Mouse (Mus musculus): ENCODE results near the gene Wdfy2. TPM values are rescaled to one million over a fixed set of nuclear protein-coding genes. Genes with fewer than 3 reads are reported as not detected.

Gene Wdfy2
- polyA plus RNA-seq, 1 experiment from 2014 or later, result 15.6 TPM

DNA sequence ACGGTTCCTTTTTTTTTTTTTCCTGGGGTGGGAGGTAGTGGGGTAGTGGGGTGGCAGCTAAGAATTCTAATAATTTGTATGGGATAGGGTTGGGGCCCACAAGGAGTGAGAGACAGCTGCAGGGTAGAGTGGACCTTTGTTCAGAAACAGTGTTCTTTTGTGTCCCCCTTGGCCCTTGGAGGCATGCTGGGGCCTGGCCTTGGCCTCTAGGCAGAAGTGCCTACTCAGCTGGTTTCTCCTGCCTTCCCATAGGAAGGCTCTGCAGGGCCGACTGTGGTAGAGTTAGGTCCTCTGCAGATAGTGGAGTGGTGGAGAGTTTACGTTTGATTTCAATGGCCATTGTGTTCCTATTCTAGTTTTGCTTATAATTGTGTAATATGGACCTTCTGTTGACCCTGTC lies 30.8 kb downstream of the Wdfy2 start:
- ATAC-seq (ENCODE audit: low FRiP score, low read depth), result no peak
- Histone ChIP-seq H3K4me1 (peaks cover 14% of the 10 kb centered on the region), H3K9ac (replicated peaks) (no peak overlapping the region), H3K9me3 (peaks cover 8% of the 10 kb centered on the region), H3K4me3 (no peak overlapping the region), H3K27me3 (no peaks in the 10 kb centered on the region), H3K4me2 (replicated peaks) (no peak overlapping the region), H3K27ac (replicated peaks) (no peak overlapping the region), H3K36me3 (0 out of 2 replicates have a peak, but pooled peaks cover 5% of the 10 kb centered on the region)
- WGBS, result 68% methylated on average over 3 of the region's 3 CpGs

DNA sequence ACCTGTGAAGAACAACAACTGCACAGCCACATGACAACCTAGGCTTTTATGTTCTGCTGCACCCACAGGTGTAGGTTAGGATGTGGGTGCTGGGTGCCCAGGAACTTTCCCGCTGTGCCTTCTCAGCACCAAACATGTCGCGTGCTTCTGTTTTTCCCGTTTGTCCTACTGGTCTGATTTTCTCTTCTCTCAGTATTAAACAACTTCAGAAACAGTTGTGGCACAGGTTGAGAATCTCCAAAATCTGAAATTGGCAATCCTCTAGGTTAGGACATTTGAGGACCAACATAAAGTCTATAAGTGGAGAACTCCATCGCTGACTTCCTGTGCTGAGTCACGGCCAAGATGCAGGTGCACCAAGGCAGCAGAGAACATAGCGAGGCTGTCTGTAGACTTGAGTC lies 32.8 kb downstream of the Wdfy2 start:
- WGBS, result 98% methylated on average over 7 of the region's 7 CpGs
- ATAC-seq (ENCODE audit: low FRiP score, low read depth), result no peak
- Histone ChIP-seq H3K27me3 (no peaks in the 10 kb centered on the region), H3K36me3 (0 out of 2 replicates have a peak, but pooled peaks cover 5% of the 10 kb centered on the region), H3K9me3 (peaks cover 8% of the 10 kb centered on the region), H3K4me3 (no peak overlapping the region), H3K4me1 (peaks cover 25% of the 10 kb centered on the region), H3K27ac (replicated peaks) (no peak overlapping the region), H3K9ac (replicated peaks) (no peak overlapping the region), H3K4me2 (replicated peaks) (no peak overlapping the region)

DNA sequence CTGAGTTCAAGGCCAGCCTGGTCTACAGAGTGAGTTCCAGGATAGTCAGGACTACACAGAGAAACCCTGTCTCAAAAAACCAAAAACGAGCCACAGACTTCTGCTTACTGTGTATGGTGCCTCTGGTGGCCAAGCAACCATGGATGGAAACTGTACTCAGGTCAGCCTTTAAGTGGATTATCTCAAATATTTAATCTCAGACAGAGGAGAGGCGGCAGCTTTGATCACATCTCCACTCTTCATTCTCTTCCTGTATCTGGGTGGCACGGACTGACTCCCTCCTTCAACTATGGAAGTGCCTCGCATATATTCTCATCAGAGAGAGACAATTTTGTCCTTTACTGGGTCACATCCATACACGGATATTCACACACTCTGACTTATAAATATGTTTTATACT lies 34.0 kb downstream of the Wdfy2 start:
- WGBS, result 96% methylated on average over 5 of the region's 5 CpGs
- Histone ChIP-seq H3K4me2 (replicated peaks) (no peak overlapping the region), H3K27ac (replicated peaks) (no peak overlapping the region), H3K36me3 (0 out of 2 replicates have a peak, but pooled peaks cover 5% of the 10 kb centered on the region), H3K4me1 (peaks cover 24% of the 10 kb centered on the region), H3K27me3 (no peaks in the 10 kb centered on the region), H3K9me3 (peaks cover 8% of the 10 kb centered on the region), H3K9ac (replicated peaks) (no peak overlapping the region), H3K4me3 (no peak overlapping the region)
- no peak for ATAC-seq (ENCODE audit: low FRiP score, low read depth)

DNA sequence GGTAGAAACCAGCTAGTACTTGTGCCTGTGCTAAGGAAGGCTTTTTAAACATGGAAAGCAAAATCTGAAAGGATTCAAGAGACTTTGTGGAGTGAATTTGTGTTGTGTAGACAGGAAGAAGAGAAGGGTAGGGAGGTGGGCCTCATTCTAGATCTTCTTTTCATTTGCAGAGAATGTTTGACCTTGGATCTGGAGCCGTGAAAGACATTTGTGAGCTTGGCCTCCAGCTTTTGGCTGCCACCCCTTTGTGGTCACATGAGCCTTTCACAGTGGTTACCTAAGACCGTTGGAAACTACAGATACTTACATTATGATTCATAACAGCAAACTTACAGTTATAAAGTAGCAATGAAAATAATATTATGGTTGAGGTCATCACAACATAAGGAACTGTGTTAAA lies 34.5 kb downstream of the Wdfy2 start:
- no peak for ATAC-seq (ENCODE audit: low FRiP score, low read depth)
- WGBS, result 90% methylated on average over 2 of the region's 2 CpGs
- Histone ChIP-seq H3K4me3 (no peak overlapping the region), H3K4me2 (replicated peaks) (no peak overlapping the region), H3K9me3 (peaks cover 8% of the 10 kb centered on the region), H3K27me3 (no peaks in the 10 kb centered on the region), H3K36me3 (0 out of 2 replicates have a peak, but pooled peaks cover 5% of the 10 kb centered on the region), H3K27ac (replicated peaks) (no peak overlapping the region), H3K9ac (replicated peaks) (no peak overlapping the region), H3K4me1 (peaks cover 24% of the 10 kb centered on the region)

DNA sequence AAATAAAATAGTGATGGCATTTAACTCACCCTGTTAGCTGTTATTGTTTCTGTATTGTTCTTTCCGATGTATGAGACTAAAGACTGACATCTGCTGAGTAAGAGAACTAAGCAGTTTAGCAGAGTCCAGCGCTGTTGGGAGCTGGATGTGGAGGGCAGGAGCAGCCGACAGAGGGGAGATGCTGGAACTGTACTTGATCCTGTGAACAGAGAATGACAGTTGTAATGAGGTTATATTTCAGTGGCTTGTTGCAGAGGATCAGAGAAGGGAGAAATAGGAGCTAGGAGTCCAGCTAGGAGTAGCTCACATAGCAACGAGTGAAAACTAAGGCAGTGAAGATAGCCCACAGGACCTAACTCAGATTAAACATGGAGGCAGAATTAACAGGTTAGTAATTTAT lies 36.3 kb downstream of the Wdfy2 start:
- WGBS, result 31% methylated on average over 4 of the region's 4 CpGs
- no peak overlapping the region for H3K4me3 ChIP-seq
- H3K4me1 ChIP-seq, result peaks cover 23% of the 10 kb centered on the region
- no peaks in the 10 kb centered on the region for H3K27me3 ChIP-seq
- no peak overlapping the region for H3K9ac ChIP-seq (replicated peaks)
- peak overlapping the region; percentile 64 for H3K27ac ChIP-seq (replicated peaks)
- H3K9me3 ChIP-seq, result peaks cover 8% of the 10 kb centered on the region
- peak; percentile 39 for ATAC-seq (ENCODE audit: low FRiP score, low read depth)
- H3K4me2 ChIP-seq (replicated peaks), result no peak overlapping the region
- 0 out of 2 replicates have a peak, but pooled peaks cover 5% of the 10 kb centered on the region for H3K36me3 ChIP-seq

DNA sequence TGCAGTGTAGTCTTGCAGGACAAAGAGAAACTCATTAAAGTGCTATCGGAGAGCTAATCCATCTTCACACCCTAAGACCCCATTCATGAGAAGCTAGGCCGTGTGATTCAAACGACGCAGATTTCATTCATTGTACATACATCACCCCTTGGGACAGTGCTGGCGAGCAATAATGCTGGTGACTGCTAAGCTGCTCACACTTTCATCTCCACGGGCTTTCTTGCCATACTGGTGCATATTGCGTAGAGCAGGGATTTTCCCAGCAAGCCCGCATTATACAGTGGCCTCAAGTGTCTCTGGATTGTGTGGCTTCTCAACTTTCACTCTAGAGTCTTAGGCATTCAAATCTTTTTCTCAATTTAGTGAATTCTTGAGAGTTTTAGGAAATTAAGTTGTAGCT lies 36.9 kb downstream of the Wdfy2 start:
- Histone ChIP-seq H3K9ac (replicated peaks) (no peak overlapping the region), H3K9me3 (peaks cover 8% of the 10 kb centered on the region), H3K36me3 (0 out of 2 replicates have a peak, but pooled peaks cover 5% of the 10 kb centered on the region), H3K27me3 (no peaks in the 10 kb centered on the region), H3K27ac (replicated peaks) (peak overlapping the region; percentile 64; the same call in 1 of the 2 replicates), H3K4me2 (replicated peaks) (peak overlapping the region; percentile 24), H3K4me1 (peaks cover 29% of the 10 kb centered on the region), H3K4me3 (no peak overlapping the region)
- WGBS, result 20% methylated on average over 8 of the region's 8 CpGs
- ATAC-seq (ENCODE audit: low FRiP score, low read depth), result peak; percentile 94

DNA sequence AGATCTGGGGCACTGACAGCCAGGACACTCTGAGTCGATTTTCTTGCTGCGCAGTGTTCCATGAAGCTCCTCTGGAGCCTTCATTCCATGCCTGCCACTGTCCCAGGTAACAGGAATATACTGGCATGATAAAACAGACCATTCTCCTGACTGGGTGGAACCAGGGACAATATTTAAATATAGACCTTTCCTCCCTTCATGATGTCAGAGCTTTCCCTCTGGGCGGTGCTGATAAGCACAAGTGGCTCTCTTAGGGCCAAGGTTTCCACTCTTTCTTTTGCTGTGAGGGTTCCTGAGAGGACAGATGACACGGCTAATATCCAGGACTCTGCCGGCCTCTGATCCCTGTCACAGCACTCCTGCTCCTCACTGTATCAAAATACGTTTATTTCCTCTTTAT lies 40.6 kb downstream of the Wdfy2 start:
- no peak overlapping the region for H3K9ac ChIP-seq (replicated peaks)

DNA sequence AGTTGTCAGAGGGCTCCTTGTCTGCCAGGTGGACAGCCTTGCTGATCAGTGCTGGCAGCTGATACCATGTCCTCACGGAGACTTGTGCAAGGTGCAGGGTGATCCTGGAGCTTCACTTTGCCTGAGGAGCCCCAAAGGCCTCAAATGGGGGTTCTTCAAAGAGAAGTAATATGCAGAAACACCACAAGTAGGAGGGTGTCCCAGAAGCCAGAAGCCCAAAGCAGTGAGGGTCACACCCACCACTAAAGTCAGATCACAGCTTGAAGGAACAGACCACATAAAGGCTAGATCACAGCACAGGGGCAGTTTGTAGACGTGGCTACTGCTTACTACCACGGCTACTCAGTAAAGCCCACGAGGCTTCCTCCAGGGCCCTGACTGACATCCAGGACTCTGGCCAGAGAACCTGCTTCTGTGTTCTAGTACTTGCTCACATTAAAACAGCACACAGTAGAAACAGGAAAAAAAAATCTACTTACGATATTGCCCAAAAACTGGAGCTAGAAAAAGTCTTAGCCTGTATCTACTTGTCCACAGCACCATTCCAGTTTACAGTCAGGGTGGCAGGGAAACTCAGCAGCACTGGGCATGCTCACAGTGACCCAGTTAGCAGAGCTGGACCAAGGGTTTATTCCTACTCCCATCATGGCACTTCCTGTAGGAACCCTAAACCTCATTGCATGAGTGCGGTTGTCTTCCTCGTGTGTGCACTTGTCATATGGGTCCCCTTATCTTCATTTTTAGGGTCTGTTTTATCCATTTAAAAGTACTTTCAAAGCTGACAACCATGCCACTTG lies 41.4 kb downstream of the Wdfy2 start:
- Histone ChIP-seq H3K27ac (replicated peaks) (peak overlapping the region; percentile 60), H3K9me3 (no peaks in the 10 kb centered on the region), H3K4me1 (peaks cover 55% of the 10 kb centered on the region), H3K27me3 (no peaks in the 10 kb centered on the region), H3K4me2 (replicated peaks) (no peak overlapping the region), H3K4me3 (no peak overlapping the region), H3K36me3 (no peaks in the 10 kb centered on the region), H3K9ac (replicated peaks) (no peak overlapping the region)
- 63% methylated on average over 7 of the region's 7 CpGs for WGBS
- ATAC-seq (ENCODE audit: low FRiP score, low read depth), result no peak

More for the DNA sequence above, 40.6 kb downstream of the Wdfy2 start:
- Histone ChIP-seq H3K4me1 (peaks cover 57% of the 10 kb centered on the region), H3K9me3 (no peaks in the 10 kb centered on the region), H3K4me2 (replicated peaks) (no peak overlapping the region), H3K36me3 (no peaks in the 10 kb centered on the region), H3K4me3 (no peak overlapping the region), H3K27ac (replicated peaks) (no peak overlapping the region), H3K27me3 (no peaks in the 10 kb centered on the region)
- 80% methylated on average over 6 of the region's 6 CpGs for WGBS
- no peak for ATAC-seq (ENCODE audit: low FRiP score, low read depth)

DNA sequence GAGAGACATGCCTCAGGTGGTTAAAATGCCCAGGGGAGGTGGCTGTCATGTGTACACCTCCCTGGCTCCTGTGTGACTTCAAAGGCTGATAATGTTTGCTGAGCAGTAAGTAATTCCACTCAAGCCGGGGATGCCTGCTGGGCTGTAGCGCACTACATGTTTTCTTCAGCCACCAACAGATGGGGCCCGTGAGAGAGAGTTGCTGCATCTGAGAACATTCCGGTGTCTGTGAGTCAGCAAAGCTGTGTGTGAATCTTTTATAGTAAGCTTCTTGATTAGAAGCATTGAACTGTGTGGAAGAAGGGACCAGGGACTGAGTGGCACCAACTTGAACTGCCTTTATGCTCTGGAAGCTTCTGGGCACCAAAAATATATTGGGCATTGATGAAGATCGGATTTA lies 42.0 kb downstream of the Wdfy2 start:
- Histone ChIP-seq H3K27ac (replicated peaks) (peak overlapping the region; percentile 60), H3K4me3 (no peak overlapping the region), H3K9me3 (no peaks in the 10 kb centered on the region), H3K4me2 (replicated peaks) (no peak overlapping the region), H3K36me3 (no peaks in the 10 kb centered on the region), H3K27me3 (no peaks in the 10 kb centered on the region), H3K4me1 (peaks cover 48% of the 10 kb centered on the region), H3K9ac (replicated peaks) (no peak overlapping the region)
- 8% methylated on average over 5 of the region's 5 CpGs for WGBS
- ATAC-seq (ENCODE audit: low FRiP score, low read depth), result peak; percentile 67; the same call in 1 of the 2 replicates

DNA sequence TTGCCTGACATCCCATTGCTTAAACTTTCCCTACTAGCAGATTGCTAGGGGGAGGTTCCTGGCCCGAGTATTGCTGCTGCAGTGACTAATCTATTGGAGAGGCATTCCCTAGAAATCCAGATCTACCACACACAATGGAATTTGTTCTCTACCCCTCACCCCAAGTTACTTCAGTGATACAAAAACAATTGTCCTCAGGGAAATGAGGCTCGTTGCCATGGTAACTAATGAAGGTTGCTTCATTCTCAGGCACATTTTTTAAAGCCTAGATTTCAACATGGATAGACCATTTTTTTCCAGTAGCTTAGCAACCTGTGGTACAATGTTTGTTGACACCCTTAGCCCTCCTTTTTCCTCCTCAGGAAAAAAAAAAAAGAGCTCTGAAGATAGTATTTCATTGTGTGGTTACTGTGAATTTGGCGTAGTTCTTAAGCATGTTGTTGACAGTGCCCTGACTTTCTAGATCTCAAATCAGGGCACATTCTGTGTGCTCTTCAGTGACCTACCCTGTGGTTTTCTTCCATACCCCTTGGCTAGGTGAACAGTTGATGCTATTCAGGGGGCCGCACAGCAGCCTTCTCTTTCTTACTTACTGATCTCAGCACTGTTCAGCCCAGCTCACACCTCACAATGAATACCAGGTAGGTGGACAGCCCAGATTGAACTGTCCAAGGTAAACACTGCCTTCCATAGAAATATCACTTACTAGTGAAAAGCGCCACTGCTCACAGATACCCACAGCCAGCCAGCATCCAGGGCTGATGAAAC lies 42.8 kb downstream of the Wdfy2 start:
- H3K4me3 ChIP-seq, result no peak overlapping the region
- no peaks in the 10 kb centered on the region for H3K36me3 ChIP-seq
- no peak overlapping the region; the same call in 1 of the 2 replicates for H3K4me2 ChIP-seq (replicated peaks)
- no peaks in the 10 kb centered on the region for H3K27me3 ChIP-seq
- H3K9ac ChIP-seq (replicated peaks), result no peak overlapping the region
- H3K27ac ChIP-seq (replicated peaks), result peak overlapping the region; percentile 60
- peaks cover 42% of the 10 kb centered on the region for H3K4me1 ChIP-seq
- no peaks in the 10 kb centered on the region for H3K9me3 ChIP-seq
- WGBS, result 37% methylated on average over 5 of the region's 5 CpGs
- ATAC-seq (ENCODE audit: low FRiP score, low read depth), result peak; percentile 47; the same call in 1 of the 2 replicates

DNA sequence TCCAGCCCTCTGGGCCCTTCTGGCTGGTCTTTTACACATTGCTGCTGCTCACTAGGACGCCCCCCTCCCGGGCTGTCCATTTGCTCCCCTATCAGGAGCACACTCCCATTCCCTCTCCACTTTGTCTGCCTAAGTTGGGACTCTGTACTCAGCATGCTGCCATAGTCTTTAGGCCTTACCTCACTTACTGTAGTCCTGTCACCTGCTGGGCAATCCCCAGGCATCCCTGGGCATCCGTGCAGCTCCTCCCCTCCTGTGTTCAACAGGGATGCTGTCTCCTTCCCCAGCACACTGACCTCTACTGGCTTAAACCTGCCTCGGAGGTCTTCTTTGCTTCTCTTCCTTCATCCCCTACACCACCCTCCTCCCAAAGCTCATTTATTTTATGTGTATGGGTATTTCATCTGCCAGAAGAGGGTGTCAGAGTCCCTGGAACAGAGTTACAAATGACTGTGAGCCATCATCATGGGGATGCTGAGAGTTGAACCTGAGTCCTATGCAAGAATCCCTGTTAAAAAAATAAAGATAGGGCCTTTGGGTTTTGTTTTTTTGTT lies 44.7 kb downstream of the Wdfy2 start:
- no peaks in the 10 kb centered on the region for H3K27me3 ChIP-seq
- 22% methylated on average over 4 of the region's 4 CpGs for WGBS
- H3K36me3 ChIP-seq, result no peaks in the 10 kb centered on the region
- no peaks in the 10 kb centered on the region for H3K9me3 ChIP-seq
- H3K9ac ChIP-seq (replicated peaks), result no peak overlapping the region
- H3K4me3 ChIP-seq, result no peak overlapping the region
- H3K4me1 ChIP-seq, result peaks cover 42% of the 10 kb centered on the region
- ATAC-seq (ENCODE audit: low FRiP score, low read depth), result no peak
- H3K4me2 ChIP-seq (replicated peaks), result no peak overlapping the region
- H3K27ac ChIP-seq (replicated peaks), result no peak overlapping the region

DNA sequence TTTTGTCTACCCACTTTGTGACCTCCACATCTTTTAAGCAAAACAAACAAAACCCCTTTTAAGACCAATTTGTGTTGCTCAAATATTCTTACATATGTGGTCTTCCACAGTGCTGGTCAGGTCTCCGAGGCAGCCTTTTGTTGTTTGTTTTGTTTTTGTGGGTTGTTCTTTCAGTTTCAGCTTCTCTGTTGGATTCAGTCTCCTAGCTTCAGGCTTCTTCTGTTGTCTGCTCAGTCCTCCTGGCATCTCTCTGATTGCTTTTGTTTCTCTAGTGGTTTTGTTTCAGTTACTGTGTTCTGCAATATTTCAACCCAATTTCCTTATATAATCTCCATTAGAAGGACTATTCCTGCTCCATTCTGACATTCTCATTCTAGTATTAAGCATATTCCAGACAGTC lies 46.1 kb downstream of the Wdfy2 start:
- no peak overlapping the region for H3K27ac ChIP-seq (replicated peaks)
- no peak overlapping the region for H3K4me3 ChIP-seq
- H3K9me3 ChIP-seq, result no peaks in the 10 kb centered on the region
- H3K9ac ChIP-seq (replicated peaks), result no peak overlapping the region
- 76% methylated on average over 1 of the region's 1 CpGs for whole genome bisulfite sequencing
- H3K4me2 ChIP-seq (replicated peaks), result no peak overlapping the region
- H3K4me1 ChIP-seq, result peaks cover 36% of the 10 kb centered on the region
- no peaks in the 10 kb centered on the region for H3K27me3 ChIP-seq
- ATAC-seq (ENCODE audit: low FRiP score, low read depth), result no peak
- no peaks in the 10 kb centered on the region for H3K36me3 ChIP-seq

Data from midbrain, embryonic 12.5 days (tissue).